Mouse (Mus musculus): ENCODE results near the gene Rfx2. TPM values are rescaled to one million over a fixed set of nuclear protein-coding genes. Genes with fewer than 3 reads are reported as not detected.

The Rfx2 gene
- polyA plus RNA-seq, 1 experiment: 15.4 TPM

DNA sequence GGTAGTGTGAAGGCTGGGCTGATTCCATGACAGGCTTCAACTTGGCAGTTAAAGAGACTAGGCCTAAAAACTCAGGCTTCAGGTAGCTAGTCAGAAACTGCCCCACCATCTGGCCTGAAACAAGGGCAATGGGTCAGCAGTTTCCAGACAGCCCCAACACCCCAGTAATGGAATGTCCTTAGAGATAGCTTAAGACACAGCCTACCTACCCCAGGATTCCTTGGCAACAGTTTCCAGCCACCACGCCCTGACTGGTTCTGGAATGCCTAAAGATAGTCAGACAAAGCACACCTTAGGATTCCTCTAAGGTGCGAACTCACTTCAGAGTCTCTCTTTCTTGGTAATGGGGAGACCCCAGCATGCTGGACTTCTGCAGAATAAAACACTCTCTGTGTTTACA, 8.4 kb downstream of the Rfx2 start:
- WGBS: 64% methylated on average over 2 of the region's 2 CpGs
- Histone ChIP-seq H3K27ac (ENCODE audit: insufficient read depth, low read depth, low read length) (no peak overlapping the region), H3K4me1 (ENCODE audit: control insufficient read depth, insufficient read depth, insufficient read length, low read length) (peaks cover 9% of the 10 kb centered on the region), H3K36me3 (ENCODE audit: control insufficient read depth, insufficient read depth, low read length) (no peaks in the 10 kb centered on the region), H3K27me3 (ENCODE audit: control insufficient read depth, insufficient read depth, low read length) (no peaks in the 10 kb centered on the region), H3K4me3 (ENCODE audit: low read depth, low read length) (no peak overlapping the region)
- TF ChIP-seq CTCF (IDR thresholded peaks at IDR 0.05; ENCODE audit: extremely low read depth, insufficient read length, insufficient replicate concordance, low read depth, low read length) (no peak), POLR2A (IDR thresholded peaks at IDR 0.05; ENCODE audit: low read depth, low read length) (no peak)

DNA sequence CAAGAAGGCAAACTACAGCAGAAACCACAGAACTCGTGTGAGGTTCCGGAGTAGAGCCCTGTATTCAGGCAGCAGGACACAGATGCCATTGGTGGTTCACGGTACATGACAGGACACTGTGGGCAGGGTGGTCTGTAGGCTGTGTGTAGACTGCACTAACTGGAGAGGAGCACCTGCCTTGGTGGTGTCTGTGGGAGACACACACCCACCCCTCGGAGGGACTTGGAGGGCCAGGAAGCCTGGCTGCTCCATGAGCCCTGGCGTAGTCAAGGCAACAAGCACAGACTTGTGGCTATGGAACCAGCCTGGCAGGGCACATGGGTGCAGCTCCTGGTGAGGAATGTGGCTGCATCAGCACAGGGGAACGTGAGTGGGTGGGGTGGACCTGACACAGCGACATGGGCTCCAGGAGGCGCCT, 11.1 kb downstream of the Rfx2 start:
- 59% methylated on average over 8 of the region's 8 CpGs for WGBS
- H3K36me3 ChIP-seq (ENCODE audit: control insufficient read depth, insufficient read depth, low read length): no peaks in the 10 kb centered on the region
- H3K27ac ChIP-seq (ENCODE audit: insufficient read depth, low read depth, low read length): peak overlapping the region; percentile 56
- peaks cover 9% of the 10 kb centered on the region for H3K4me1 ChIP-seq (ENCODE audit: control insufficient read depth, insufficient read depth, insufficient read length, low read length)
- H3K27me3 ChIP-seq (ENCODE audit: control insufficient read depth, insufficient read depth, low read length): no peaks in the 10 kb centered on the region
- TF ChIP-seq POLR2A (IDR thresholded peaks at IDR 0.05; ENCODE audit: low read depth, low read length): no peak
- no peak for TF ChIP-seq CTCF (IDR thresholded peaks at IDR 0.05; ENCODE audit: extremely low read depth, insufficient read length, insufficient replicate concordance, low read depth, low read length)
- no peak overlapping the region for H3K4me3 ChIP-seq (ENCODE audit: low read depth, low read length)

DNA sequence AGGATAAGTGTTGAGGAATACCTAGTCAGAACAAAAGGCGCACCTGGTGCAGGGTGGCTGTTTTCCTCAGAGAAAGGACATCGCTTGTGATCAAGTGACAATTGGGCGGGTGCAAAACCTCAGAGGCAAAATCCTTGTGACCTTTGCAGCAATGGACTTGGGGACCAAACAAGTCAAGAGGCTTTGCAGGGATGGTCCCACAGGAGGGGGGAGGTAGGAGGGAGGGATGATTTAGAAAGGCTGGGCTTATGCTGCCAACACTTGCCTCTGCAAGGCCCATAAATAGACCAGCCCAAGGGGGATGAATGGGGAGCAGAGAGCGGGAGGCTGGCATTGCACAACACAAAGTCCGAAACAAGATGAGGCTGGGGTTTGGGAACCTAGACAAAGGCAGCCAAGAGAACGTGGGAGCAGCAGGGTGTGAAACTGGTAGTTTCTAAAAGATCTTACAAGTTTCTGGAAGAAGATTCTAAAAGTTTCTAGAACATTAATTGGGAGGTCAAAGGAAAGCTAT, 11.7 kb downstream of the Rfx2 start:
- TF ChIP-seq POLR2A (IDR thresholded peaks at IDR 0.05; ENCODE audit: low read depth, low read length) (no peak), CTCF (IDR thresholded peaks at IDR 0.05; ENCODE audit: extremely low read depth, insufficient read length, insufficient replicate concordance, low read depth, low read length) (no peak)
- H3K36me3 ChIP-seq (ENCODE audit: control insufficient read depth, insufficient read depth, low read length): no peaks in the 10 kb centered on the region
- no peak overlapping the region for H3K4me3 ChIP-seq (ENCODE audit: low read depth, low read length)
- H3K4me1 ChIP-seq (ENCODE audit: control insufficient read depth, insufficient read depth, insufficient read length, low read length): peaks cover 9% of the 10 kb centered on the region
- no peaks in the 10 kb centered on the region for H3K27me3 ChIP-seq (ENCODE audit: control insufficient read depth, insufficient read depth, low read length)
- peak overlapping the region; percentile 37 for H3K27ac ChIP-seq (ENCODE audit: insufficient read depth, low read depth, low read length)
- 67% methylated on average over 6 of the region's 6 CpGs for WGBS

DNA sequence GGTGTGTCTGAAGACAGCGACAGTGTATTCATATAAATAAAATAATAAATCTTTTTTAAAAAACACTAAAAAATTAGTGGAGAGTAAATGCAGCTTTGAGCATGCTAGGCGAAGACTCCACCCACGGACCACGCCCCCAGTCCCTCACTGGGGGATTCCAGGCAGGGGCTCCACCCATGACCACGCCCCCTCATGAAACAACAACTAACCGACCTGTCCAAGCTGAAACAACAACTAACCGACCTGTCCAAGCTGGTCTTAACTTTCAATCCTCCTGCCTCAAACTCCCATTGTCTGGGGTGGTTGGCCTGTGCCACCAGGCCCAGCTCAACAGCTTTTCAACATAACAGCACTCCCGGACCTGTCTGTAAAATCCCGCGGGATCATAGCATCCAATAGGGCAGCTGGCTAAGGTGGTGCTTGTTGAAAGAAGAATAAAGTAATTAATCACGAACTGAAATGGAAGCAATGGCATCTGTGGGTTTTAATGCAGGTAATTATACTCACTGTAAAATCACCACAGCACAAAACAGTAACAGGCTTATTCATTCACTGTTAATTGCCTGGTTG, 12.7 kb downstream of the Rfx2 start:
- Histone ChIP-seq H3K27ac (ENCODE audit: insufficient read depth, low read depth, low read length) (no peak overlapping the region), H3K4me3 (ENCODE audit: low read depth, low read length) (0 out of 2 replicates have a peak overlapping the region, but pooled peaks have one; percentile 6), H3K36me3 (ENCODE audit: control insufficient read depth, insufficient read depth, low read length) (no peaks in the 10 kb centered on the region), H3K4me1 (ENCODE audit: control insufficient read depth, insufficient read depth, insufficient read length, low read length) (peaks cover 9% of the 10 kb centered on the region), H3K27me3 (ENCODE audit: control insufficient read depth, insufficient read depth, low read length) (no peaks in the 10 kb centered on the region)
- TF ChIP-seq CTCF (IDR thresholded peaks at IDR 0.05; ENCODE audit: extremely low read depth, insufficient read length, insufficient replicate concordance, low read depth, low read length) (no peak), POLR2A (IDR thresholded peaks at IDR 0.05; ENCODE audit: low read depth, low read length) (no peak)
- WGBS: 43% methylated on average over 11 of the region's 11 CpGs

DNA sequence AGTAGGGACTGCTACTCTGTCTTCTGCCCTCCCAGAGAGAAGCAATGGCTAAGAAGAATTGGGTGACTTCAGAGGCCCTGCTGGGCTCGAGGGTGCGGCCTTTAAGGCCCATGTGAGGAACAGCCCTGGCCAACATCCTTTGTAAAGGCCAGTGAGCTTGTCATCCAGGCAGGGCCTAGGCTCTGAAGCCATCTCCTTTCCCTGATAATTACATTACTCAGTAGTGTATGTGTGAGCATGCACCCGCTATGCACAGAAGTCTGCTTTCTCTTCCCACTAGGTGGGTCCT, 15.8 kb downstream of the Rfx2 start:
- Histone ChIP-seq H3K4me1 (ENCODE audit: control insufficient read depth, insufficient read depth, insufficient read length, low read length) (peaks cover 20% of the 10 kb centered on the region), H3K27me3 (ENCODE audit: control insufficient read depth, insufficient read depth, low read length) (no peaks in the 10 kb centered on the region), H3K27ac (ENCODE audit: insufficient read depth, low read depth, low read length) (peak overlapping the region; percentile 68), H3K4me3 (ENCODE audit: low read depth, low read length) (no peak overlapping the region), H3K36me3 (ENCODE audit: control insufficient read depth, insufficient read depth, low read length) (no peaks in the 10 kb centered on the region)
- 73% methylated on average over 3 of the region's 3 CpGs for WGBS
- TF ChIP-seq CTCF (IDR thresholded peaks at IDR 0.05; ENCODE audit: extremely low read depth, insufficient read length, insufficient replicate concordance, low read depth, low read length) (no peak), POLR2A (IDR thresholded peaks at IDR 0.05; ENCODE audit: low read depth, low read length) (no peak)

DNA sequence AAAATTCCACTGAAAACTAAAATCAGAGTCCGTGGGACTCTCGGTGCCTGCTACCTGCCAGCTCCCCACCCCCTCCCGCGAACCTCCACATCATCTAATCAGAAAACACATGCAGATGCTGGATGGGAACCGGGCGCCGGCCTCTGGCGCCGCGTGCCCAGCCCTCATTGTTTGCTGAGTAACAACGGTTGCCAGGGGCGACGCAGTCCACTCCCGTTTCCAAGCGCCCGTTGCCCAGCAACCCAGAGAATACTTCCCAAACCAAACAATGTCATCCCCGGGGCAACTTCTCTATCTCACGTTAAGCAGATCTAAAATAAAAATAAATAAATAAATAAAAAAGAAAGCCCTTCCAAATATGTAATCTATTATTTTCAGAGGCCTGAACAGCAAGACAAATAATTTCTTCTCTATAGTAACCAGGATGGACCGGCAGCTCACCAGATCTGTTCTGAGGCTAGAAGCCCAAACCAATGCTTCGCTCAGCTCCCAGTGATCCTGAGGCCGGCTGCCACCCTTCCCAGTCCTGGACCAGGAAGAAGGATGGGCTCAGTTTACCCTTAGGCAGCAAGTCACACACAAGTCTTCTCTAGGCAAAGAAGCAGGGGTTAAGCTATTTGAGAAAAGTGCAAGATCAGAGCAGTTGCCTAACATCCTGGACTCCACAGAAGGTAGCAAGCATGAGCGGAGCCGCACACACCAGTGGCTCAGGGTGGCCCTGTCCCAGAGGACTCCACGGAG, 16.3 kb downstream of the Rfx2 start:
- no peak for TF ChIP-seq POLR2A (IDR thresholded peaks at IDR 0.05; ENCODE audit: low read depth, low read length)
- WGBS: 11% methylated on average over 24 of the region's 24 CpGs
- Histone ChIP-seq H3K36me3 (ENCODE audit: control insufficient read depth, insufficient read depth, low read length) (no peaks in the 10 kb centered on the region), H3K4me3 (ENCODE audit: low read depth, low read length) (no peak overlapping the region), H3K27me3 (ENCODE audit: control insufficient read depth, insufficient read depth, low read length) (no peaks in the 10 kb centered on the region), H3K27ac (ENCODE audit: insufficient read depth, low read depth, low read length) (peak overlapping the region; percentile 68), H3K4me1 (ENCODE audit: control insufficient read depth, insufficient read depth, insufficient read length, low read length) (peaks cover 19% of the 10 kb centered on the region)

DNA sequence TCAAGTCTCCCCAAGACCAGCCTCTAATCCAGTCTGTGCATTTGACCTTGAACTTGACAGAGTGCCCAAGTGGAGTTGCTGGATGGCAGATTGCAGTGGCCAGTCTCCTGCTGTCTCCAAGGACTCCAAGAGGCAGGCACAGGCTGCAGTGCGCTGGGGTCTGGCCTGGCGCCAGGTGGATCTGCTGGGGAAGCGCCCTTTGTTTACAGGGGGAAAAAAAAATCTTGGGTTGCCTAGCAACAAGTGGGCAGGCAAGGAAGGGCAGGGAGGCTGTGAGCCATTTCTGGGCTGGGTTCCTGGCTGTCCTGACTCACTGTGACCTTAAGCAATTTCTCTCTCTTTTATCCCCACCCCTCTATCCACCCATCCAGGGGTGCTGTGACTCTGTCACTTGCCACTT, 20.6 kb downstream of the Rfx2 start:
- no peak for TF ChIP-seq CTCF (IDR thresholded peaks at IDR 0.05; ENCODE audit: extremely low read depth, insufficient read length, insufficient replicate concordance, low read depth, low read length)
- no peak for TF ChIP-seq POLR2A (IDR thresholded peaks at IDR 0.05; ENCODE audit: low read depth, low read length)
- H3K27ac ChIP-seq (ENCODE audit: insufficient read depth, low read depth, low read length): peak overlapping the region; percentile 57

More for the DNA sequence above, 20.6 kb downstream of the Rfx2 start:
- H3K4me1 ChIP-seq (ENCODE audit: control insufficient read depth, insufficient read depth, insufficient read length, low read length): peaks cover 15% of the 10 kb centered on the region
- no peaks in the 10 kb centered on the region for H3K27me3 ChIP-seq (ENCODE audit: control insufficient read depth, insufficient read depth, low read length)
- H3K4me3 ChIP-seq (ENCODE audit: low read depth, low read length): no peak overlapping the region
- H3K36me3 ChIP-seq (ENCODE audit: control insufficient read depth, insufficient read depth, low read length): no peaks in the 10 kb centered on the region
- WGBS: 5% methylated on average over 3 of the region's 3 CpGs
